Mouse (Mus musculus) stomach, embryonic 16.5 days (tissue): ENCODE measurements around the gene Xpo6. TPM values are rescaled to one million over a fixed set of nuclear protein-coding genes. Genes with fewer than 3 reads are reported as not detected.

ENCODE experiments used
- ATAC-seq: fragments of 200-750 bp; cut with Nextera tagmentation; 2 replicates; pipeline ENCODE4 v1.8.0; 2017; ENCODE audit warnings: moderate number of reproducible peaks, moderate TSS enrichment; ENCODE audit not compliant: insufficient read depth, low FRiP score
- H3K27ac ChIP-seq: fragments of 300-500 bp; sonication (generic); 2 replicates; pipeline ENCODE4 v1.5.1; 2014; ENCODE audit warnings: low read length
- H3K27me3 ChIP-seq: fragments of 300-500 bp; sonication (generic); 2 replicates; pipeline ENCODE4 v1.6.1; 2014; ENCODE audit warnings: low read length, control low read depth, mixed read lengths; ENCODE audit not compliant: control insufficient read depth, insufficient read depth
- H3K36me3 ChIP-seq: fragments of 300-500 bp; sonication (generic); 2 replicates; pipeline ENCODE4 v1.6.1; 2014; ENCODE audit warnings: low read length; ENCODE audit not compliant: control insufficient read depth, insufficient read depth
- H3K4me1 ChIP-seq: fragments of 300-500 bp; sonication (generic); 2 replicates; pipeline ENCODE4 v1.6.1; 2014; ENCODE audit warnings: low read length, control low read depth, mixed read lengths; ENCODE audit not compliant: control insufficient read depth, insufficient read depth
- H3K4me2 ChIP-seq: fragments of 300-500 bp; sonication (generic); 2 replicates; pipeline ENCODE4 v1.6.1; 2014; ENCODE audit warnings: low read depth, low read length, mixed read lengths
- H3K4me3 ChIP-seq: fragments of 300-500 bp; sonication (generic); replicated peaks from 2 replicates; pipeline ENCODE4 v1.5.1; 2014; ENCODE audit warnings: mild to moderate bottlenecking, low read length
- H3K9ac ChIP-seq: fragments of 300-500 bp; sonication (generic); 2 replicates; pipeline ENCODE4 v1.6.1; 2014; ENCODE audit warnings: low read length
- H3K9me3 ChIP-seq: fragments of 300-500 bp; sonication (generic); replicated peaks from 2 replicates; pipeline ENCODE4 v1.6.1; 2016; ENCODE audit warnings: low read length, control low read depth; ENCODE audit not compliant: control insufficient read depth
- WGBS: fragments of 180-500 bp; shearing (Covaris S2); extraction: QIAGEN DNeasy Blood & Tissue Kit; methylation state at CpG from one replicate; pipeline ENCODE4 v1.1.7; 2014; 5-methylcytosine and 5-hydroxymethylcytosine counted together
- polyA plus RNA-seq: library from polyadenylated mRNA; unstranded; fragments of >200 nt; fragmentation: Nextera tagmentation; extraction: Ambion mirVana; gene quantifications from 2 replicates; pipeline ENCODE4 v1.2.1, GENCODE M21; 2015

Xpo6 gene
- polyA plus RNA-seq, 1 experiment from 2014 or later, result 36.9 TPM

DNA sequence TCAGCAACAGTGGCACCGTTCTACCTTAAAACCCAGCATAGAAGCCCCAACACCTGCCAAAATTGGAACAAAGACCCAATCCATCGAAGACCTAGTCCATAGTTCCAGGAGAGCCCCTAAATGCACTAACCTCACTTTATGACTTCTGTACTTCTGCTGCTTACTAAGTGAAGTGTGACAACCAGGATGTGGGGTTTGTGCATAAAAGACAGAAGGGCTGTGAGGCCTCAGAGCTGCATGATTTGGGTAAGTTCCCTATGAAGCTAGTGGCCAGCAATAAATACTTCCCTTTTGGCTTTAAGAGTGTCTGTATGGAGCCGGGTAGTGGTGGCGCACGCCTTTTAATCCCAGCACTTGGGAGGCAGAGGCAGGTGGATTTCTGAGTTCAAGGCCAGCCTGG lies 10.6 kb upstream of the Xpo6 start:
- Histone ChIP-seq H3K36me3 (no peaks in the 10 kb centered on the region), H3K4me3 (no peak overlapping the region), H3K27ac (no peak overlapping the region), H3K4me2 (no peak overlapping the region), H3K4me1 (no peaks in the 10 kb centered on the region), H3K27me3 (no peaks in the 10 kb centered on the region), H3K9me3 (no peaks in the 10 kb centered on the region), H3K9ac (no peak overlapping the region)
- 81% methylated on average over 5 of the region's 5 CpGs for WGBS
- ATAC-seq, result no peak

DNA sequence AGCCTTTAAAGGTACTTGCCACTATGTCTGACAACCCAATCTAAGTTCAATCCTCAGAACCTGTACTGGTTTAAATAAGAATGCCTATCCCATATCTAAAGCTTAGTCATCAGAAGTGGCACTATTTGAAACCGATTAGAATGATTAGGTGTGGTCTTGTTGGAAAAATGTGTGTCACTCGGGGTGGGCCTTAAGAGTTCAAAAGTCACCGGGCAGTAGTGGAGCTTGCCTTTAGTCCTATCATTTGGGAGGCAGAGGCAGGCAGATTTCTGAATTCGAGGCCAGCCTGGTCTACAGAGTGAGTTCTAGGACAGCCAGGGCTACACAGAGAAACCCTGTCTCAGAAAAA lies 670 bp upstream of the Xpo6 start:
- H3K4me2 ChIP-seq, result peak overlapping the region; percentile 84
- 93% methylated on average over 4 of the region's 4 CpGs for WGBS
- no peak overlapping the region for H3K27ac ChIP-seq
- H3K36me3 ChIP-seq, result no peaks in the 10 kb centered on the region
- ATAC-seq, result no peak
- no peaks in the 10 kb centered on the region for H3K27me3 ChIP-seq
- peak overlapping the region; percentile 82 for H3K4me3 ChIP-seq
- H3K4me1 ChIP-seq, result peaks cover 10% of the 10 kb centered on the region
- H3K9ac ChIP-seq, result no peak overlapping the region
- no peaks in the 10 kb centered on the region for H3K9me3 ChIP-seq

DNA sequence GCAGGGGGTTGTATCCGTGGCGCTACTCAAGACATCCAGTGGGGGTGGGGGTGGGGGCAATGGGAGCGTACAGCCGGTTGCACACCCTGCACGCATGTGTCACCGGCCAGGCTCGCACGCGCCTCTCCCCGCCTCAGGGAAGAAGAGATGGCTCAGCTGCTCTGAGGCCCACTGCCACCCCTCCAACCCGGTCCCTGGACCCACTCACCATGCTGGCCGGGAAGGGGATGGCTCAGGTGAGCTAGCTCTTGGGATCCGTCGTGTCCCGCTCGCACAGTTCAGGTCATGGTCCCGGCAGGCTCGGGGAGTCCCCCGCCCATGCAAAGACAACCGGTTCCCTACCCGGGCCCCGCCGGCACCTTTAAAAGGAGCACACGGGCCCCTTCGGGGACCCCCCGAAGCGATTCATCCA lies 604 bp downstream of the Xpo6 start:
- H3K27ac ChIP-seq, result peak overlapping the region; percentile 83
- H3K27me3 ChIP-seq, result no peaks in the 10 kb centered on the region
- peak overlapping the region; percentile 98 for H3K9ac ChIP-seq
- peaks cover 10% of the 10 kb centered on the region for H3K4me1 ChIP-seq
- peak; percentile 72 for ATAC-seq
- H3K36me3 ChIP-seq, result no peaks in the 10 kb centered on the region
- H3K9me3 ChIP-seq, result no peaks in the 10 kb centered on the region
- peak overlapping the region; percentile 84 for H3K4me2 ChIP-seq
- 0% methylated on average over 27 of the region's 27 CpGs for WGBS
- H3K4me3 ChIP-seq, result peak overlapping the region; percentile 82

DNA sequence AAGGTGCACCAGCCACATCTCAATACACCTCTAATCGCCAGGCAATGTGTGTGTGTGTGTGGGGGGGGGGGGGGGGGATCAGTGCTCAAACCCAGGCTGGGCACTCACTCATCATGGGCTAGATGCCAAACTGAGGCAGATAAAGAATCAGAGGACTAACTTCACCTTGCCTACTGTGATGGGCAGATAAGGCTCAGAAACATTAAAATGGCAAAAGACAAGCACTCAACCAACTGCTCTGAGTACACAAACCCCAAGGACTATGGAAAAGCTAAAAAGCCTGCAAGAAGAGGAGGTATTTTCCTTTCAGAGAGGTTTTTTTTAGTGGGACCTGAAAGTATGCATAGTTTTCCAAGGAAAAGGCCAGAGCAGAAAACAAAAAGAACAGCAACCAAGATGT lies 1.4 kb downstream of the Xpo6 start:
- Histone ChIP-seq H3K27me3 (no peaks in the 10 kb centered on the region), H3K9me3 (no peaks in the 10 kb centered on the region), H3K27ac (peak overlapping the region; percentile 83; the same call in 1 of the 2 replicates), H3K4me1 (peaks cover 10% of the 10 kb centered on the region), H3K4me3 (peak overlapping the region; percentile 82), H3K9ac (peak overlapping the region; percentile 98), H3K36me3 (no peaks in the 10 kb centered on the region), H3K4me2 (peak overlapping the region; percentile 84)
- 20% methylated on average over 1 of the region's 1 CpGs for WGBS
- no peak for ATAC-seq

DNA sequence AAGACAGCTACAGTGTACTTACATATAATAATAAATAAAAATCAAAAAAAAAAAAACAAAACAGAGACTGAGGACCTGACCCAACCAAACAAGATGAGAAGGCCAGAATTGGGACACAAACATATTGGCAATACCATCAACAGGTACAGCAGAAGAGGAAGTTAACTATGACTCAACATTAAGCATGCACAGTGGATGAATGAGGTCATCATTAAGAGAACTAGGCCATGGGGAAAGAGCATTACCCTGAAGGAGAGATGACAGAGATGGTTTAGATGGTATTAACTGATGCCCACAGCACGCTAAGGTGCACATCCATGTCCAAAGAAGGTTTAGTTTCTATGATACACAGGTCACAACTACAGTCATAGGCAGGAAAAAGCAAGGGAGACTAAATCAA lies 6.1 kb downstream of the Xpo6 start:
- H3K4me2 ChIP-seq, result no peak overlapping the region
- peaks cover 11% of the 10 kb centered on the region for H3K4me1 ChIP-seq
- no peak overlapping the region for H3K27ac ChIP-seq
- no peak overlapping the region for H3K9ac ChIP-seq
- no peaks in the 10 kb centered on the region; the same call in 1 of the 2 replicates for H3K36me3 ChIP-seq
- H3K9me3 ChIP-seq, result 0 out of 2 replicates have a peak, but pooled peaks cover 8% of the 10 kb centered on the region
- no peak for ATAC-seq
- H3K4me3 ChIP-seq, result no peak overlapping the region
- WGBS, result 97% methylated on average over 1 of the region's 1 CpGs
- no peaks in the 10 kb centered on the region for H3K27me3 ChIP-seq

DNA sequence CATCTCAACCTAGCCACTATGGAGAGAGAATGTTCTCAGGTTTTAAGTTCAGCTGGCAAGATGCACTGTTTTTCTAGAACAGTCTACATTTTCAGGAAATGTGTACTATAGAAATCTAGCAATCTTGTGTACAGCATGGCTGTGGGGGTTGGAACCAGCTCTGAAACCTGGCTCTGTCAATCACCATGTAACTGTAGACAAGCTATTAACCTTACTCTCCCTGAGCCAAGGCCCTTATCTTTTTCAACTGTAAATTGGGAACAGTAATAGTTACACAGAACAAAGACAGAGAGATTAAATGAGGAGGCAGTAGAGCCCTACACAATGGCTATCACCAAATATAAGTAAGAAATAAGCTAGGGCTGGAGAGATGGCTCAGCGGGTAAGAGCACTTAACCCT lies 8.8 kb downstream of the Xpo6 start:
- Histone ChIP-seq H3K9me3 (0 out of 2 replicates have a peak, but pooled peaks cover 8% of the 10 kb centered on the region), H3K9ac (no peak overlapping the region), H3K27ac (no peak overlapping the region), H3K4me3 (no peak overlapping the region), H3K4me1 (peaks cover 3% of the 10 kb centered on the region; the same call in 1 of the 2 replicates), H3K27me3 (no peaks in the 10 kb centered on the region), H3K36me3 (no peaks in the 10 kb centered on the region; the same call in 1 of the 2 replicates), H3K4me2 (no peak overlapping the region)
- 86% methylated on average over 1 of the region's 1 CpGs for WGBS
- no peak for ATAC-seq

DNA sequence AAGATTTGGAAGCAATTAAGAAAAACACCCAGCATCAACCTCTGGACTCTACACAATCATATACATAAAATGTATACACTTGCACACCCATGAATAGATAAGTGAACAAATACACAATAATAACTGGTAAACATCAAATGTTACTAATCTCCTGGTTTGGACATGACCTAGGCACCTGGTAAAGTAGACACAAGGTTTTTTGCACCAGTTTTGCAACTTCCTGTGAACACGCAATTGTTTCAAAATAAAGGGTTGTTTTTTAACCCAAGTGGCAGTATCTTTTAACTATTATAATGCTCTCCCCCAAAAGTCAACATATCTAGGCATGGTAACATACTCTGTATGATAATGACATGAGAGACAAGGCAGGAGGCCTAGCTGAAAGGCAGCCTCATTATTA lies 10.8 kb downstream of the Xpo6 start:
- H3K36me3 ChIP-seq, result no peaks in the 10 kb centered on the region; the same call in 1 of the 2 replicates
- no peak overlapping the region for H3K4me3 ChIP-seq
- no peak overlapping the region for H3K4me2 ChIP-seq
- no peaks in the 10 kb centered on the region for H3K27me3 ChIP-seq
- H3K9ac ChIP-seq, result no peak overlapping the region
- WGBS, result 84% methylated on average over 1 of the region's 1 CpGs
- H3K9me3 ChIP-seq, result 0 out of 2 replicates have a peak, but pooled peaks cover 8% of the 10 kb centered on the region
- H3K4me1 ChIP-seq, result peaks cover 3% of the 10 kb centered on the region; the same call in 1 of the 2 replicates
- H3K27ac ChIP-seq, result no peak overlapping the region
- ATAC-seq, result no peak

DNA sequence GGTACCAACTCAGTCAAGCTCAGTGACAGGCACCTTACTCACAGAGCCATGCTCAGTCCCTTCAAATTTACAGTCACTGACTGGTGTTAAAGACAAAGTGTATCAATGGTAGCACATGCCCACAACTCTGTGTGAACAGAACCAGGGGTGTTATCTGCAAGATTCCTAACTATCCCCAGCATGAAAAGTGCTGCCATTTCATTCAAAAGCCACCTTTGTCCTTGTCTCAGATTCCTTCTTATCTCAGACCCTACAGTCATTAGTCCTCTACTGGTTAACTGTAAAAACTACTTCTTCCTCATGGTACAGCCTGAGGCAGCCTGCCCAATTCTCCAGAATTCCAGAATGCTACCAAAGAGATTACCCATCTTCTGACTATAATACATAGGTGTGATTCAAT lies 14.3 kb downstream of the Xpo6 start:
- Histone ChIP-seq H3K4me1 (peaks cover 13% of the 10 kb centered on the region), H3K9me3 (0 out of 2 replicates have a peak, but pooled peaks cover 6% of the 10 kb centered on the region), H3K4me2 (no peak overlapping the region), H3K27ac (no peak overlapping the region), H3K4me3 (no peak overlapping the region), H3K27me3 (no peaks in the 10 kb centered on the region), H3K9ac (no peak overlapping the region), H3K36me3 (no peaks in the 10 kb centered on the region; the same call in 1 of the 2 replicates)
- no peak for ATAC-seq

DNA sequence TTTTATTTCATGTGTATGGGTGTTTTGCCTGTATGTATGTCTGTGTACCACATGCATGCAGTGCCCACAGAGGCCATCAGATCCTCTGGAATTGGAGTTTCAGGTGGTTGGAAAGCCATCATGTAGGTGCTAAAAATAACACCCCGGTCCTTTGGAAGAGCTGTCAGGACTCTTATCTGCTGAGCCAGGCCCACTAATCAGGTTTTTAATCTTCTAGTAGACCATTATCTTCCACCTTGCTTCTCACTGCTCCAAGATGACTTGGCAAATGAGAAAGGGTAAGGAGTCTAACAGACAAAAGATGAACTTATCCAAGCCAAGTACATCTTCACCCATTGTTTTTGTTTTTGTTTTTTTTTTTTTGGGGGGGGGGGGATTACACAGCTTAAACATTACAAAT lies 16.7 kb downstream of the Xpo6 start:
- Histone ChIP-seq H3K27ac (no peak overlapping the region), H3K36me3 (no peaks in the 10 kb centered on the region), H3K4me2 (no peak overlapping the region), H3K27me3 (no peaks in the 10 kb centered on the region), H3K9ac (no peak overlapping the region), H3K4me1 (peaks cover 12% of the 10 kb centered on the region), H3K9me3 (no peaks in the 10 kb centered on the region), H3K4me3 (no peak overlapping the region)
- 69% methylated on average over 1 of the region's 1 CpGs for WGBS
- ATAC-seq, result no peak

DNA sequence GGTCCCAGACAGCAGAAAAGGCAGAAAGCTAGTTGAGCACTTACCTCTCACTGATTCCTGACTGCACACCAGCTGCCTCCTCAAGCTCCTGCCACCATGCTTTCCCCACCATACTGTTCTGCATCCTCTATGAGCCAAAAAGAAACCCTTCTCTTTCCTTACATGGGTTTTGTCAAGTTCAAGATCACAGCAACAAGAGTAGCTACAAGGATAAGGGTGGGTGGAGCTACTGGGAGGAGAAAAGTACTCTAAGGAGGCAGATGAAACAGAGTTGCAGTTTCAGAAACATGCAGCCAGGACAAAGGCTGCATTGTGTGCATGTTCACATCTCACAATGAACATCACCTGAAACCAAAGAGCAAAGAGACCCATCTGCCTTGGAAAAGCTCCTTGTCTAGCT lies 18.8 kb downstream of the Xpo6 start:
- Histone ChIP-seq H3K27me3 (no peaks in the 10 kb centered on the region), H3K4me2 (no peak overlapping the region), H3K36me3 (no peaks in the 10 kb centered on the region), H3K4me3 (no peak overlapping the region), H3K9me3 (no peaks in the 10 kb centered on the region), H3K9ac (no peak overlapping the region), H3K4me1 (peaks cover 13% of the 10 kb centered on the region), H3K27ac (no peak overlapping the region)
- ATAC-seq, result no peak
